Mouse (Mus musculus): ENCODE data around the gene Kdm2b. TPM values are rescaled to one million over a fixed set of nuclear protein-coding genes. Genes with fewer than 3 reads are reported as not detected.

Kdm2b gene
- polyA plus RNA-seq, 1 experiment, result 22.4 TPM

DNA sequence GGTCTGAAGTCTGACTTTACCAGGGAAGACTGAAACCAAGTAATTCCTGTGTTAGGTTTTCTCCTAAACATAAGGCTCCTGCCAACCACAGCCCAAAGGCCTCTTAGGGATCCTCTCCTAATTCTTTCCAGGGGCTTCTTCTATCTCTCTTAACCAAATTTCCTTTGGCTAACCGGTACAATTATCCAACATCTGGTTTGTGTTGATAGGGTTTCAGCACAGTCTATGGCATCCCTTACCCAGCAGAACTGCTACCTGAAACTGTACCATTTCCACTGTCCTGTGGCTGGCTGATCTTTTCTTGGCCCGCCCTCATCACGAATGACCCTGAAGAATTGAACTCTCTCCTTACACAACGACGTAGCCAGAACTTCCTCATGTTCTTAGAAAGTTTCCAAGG is 86.5 kb downstream of the Kdm2b start:
- Histone ChIP-seq H3K27ac (ENCODE audit: insufficient read depth, low read length) (no peak overlapping the region), H3K4me1 (ENCODE audit: control insufficient read depth, insufficient read depth, low read length) (peaks cover 6% of the 10 kb centered on the region), H3K4me3 (ENCODE audit: insufficient read depth, low read length) (no peak overlapping the region)
- TF ChIP-seq CTCF (IDR thresholded peaks at IDR 0.05; ENCODE audit: borderline replicate concordance, insufficient read depth, low read length) (no peak), POLR2A (IDR thresholded peaks at IDR 0.05; ENCODE audit: low read depth, low read length) (no peak)

- no peak overlapping the region for H3K4me3 ChIP-seq (ENCODE audit: insufficient read depth, low read length)
- no peak for TF ChIP-seq CTCF (IDR thresholded peaks at IDR 0.05; ENCODE audit: borderline replicate concordance, insufficient read depth, low read length)
- no peak for TF ChIP-seq POLR2A (IDR thresholded peaks at IDR 0.05; ENCODE audit: low read depth, low read length)
- H3K27ac ChIP-seq (ENCODE audit: insufficient read depth, low read length), result no peak overlapping the region
- peaks cover 6% of the 10 kb centered on the region for H3K4me1 ChIP-seq (ENCODE audit: control insufficient read depth, insufficient read depth, low read length)
These were observed 87.4 kb downstream of the Kdm2b start for GRCm38 (mm10) chr5:122902228-122902627.

DNA sequence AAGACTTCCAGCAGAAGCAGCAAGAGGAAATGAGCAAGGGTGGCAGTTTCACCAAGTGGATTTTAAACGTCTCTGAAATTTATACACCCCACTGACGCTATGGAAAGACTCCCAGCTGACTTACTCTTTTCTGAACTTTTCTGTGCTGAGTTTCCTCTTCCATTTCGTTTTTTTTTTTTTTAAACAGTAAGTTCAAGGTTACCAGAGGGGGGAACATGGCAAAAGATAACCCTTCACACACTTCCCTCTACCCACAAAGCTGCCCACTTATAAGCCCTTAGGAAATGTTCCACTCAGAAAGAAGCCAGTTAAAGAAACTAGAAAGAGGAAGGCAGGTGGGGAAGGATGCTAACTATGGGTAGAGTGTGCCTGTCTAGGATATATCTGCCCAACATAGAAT is 88.0 kb downstream of the Kdm2b start:
- TF ChIP-seq CTCF (IDR thresholded peaks at IDR 0.05; ENCODE audit: borderline replicate concordance, insufficient read depth, low read length), result no peak
- TF ChIP-seq POLR2A (IDR thresholded peaks at IDR 0.05; ENCODE audit: low read depth, low read length), result no peak
- Histone ChIP-seq H3K4me3 (ENCODE audit: insufficient read depth, low read length) (no peak overlapping the region), H3K4me1 (ENCODE audit: control insufficient read depth, insufficient read depth, low read length) (peaks cover 6% of the 10 kb centered on the region), H3K27ac (ENCODE audit: insufficient read depth, low read length) (no peak overlapping the region)

DNA sequence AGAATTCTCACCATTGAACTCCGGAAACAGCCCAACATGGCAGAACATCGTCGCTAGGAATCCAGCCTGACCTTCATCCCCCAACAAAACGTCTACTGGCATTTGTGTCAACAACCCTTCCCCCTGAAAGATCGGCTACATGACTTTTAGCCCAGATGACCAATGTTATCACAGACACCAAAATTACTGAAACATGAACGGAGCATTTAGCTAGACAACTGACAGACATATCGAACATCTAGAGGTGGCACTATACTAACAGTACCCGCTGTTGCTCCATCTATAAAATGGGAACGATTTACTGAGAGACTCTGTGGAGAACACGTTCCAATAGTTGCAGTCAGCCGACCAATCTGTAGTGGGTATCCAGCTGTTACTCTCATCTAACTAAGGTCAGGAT is 88.4 kb downstream of the Kdm2b start:
- H3K27ac ChIP-seq (ENCODE audit: insufficient read depth, low read length), result no peak overlapping the region
- no peak overlapping the region for H3K4me3 ChIP-seq (ENCODE audit: insufficient read depth, low read length)
- no peak for TF ChIP-seq POLR2A (IDR thresholded peaks at IDR 0.05; ENCODE audit: low read depth, low read length)
- TF ChIP-seq CTCF (IDR thresholded peaks at IDR 0.05; ENCODE audit: borderline replicate concordance, insufficient read depth, low read length), result no peak
- H3K4me1 ChIP-seq (ENCODE audit: control insufficient read depth, insufficient read depth, low read length), result peaks cover 6% of the 10 kb centered on the region

- TF ChIP-seq CTCF (IDR thresholded peaks at IDR 0.05; ENCODE audit: borderline replicate concordance, insufficient read depth, low read length) (no peak), POLR2A (IDR thresholded peaks at IDR 0.05; ENCODE audit: low read depth, low read length) (peak; percentile 41; the same call in 1 of the 2 replicates)
- H3K4me3 ChIP-seq (ENCODE audit: insufficient read depth, low read length), result peak overlapping the region; percentile 61
- peaks cover 6% of the 10 kb centered on the region for H3K4me1 ChIP-seq (ENCODE audit: control insufficient read depth, insufficient read depth, low read length)
- no peak overlapping the region for H3K27ac ChIP-seq (ENCODE audit: insufficient read depth, low read length)
These were observed 89.0 kb downstream of the Kdm2b start for GRCm38 (mm10) chr5:122900558-122901171.

- TF ChIP-seq POLR2A (IDR thresholded peaks at IDR 0.05; ENCODE audit: low read depth, low read length) (peak; percentile 64), CTCF (IDR thresholded peaks at IDR 0.05; ENCODE audit: borderline replicate concordance, insufficient read depth, low read length) (no peak)
- H3K4me1 ChIP-seq (ENCODE audit: control insufficient read depth, insufficient read depth, low read length), result peaks cover 6% of the 10 kb centered on the region
- peak overlapping the region; percentile 76 for H3K4me3 ChIP-seq (ENCODE audit: insufficient read depth, low read length)
- peak overlapping the region; percentile 50; the same call in 1 of the 2 replicates for H3K27ac ChIP-seq (ENCODE audit: insufficient read depth, low read length)
These were observed 89.7 kb downstream of the Kdm2b start for GRCm38 (mm10) chr5:122899777-122900557.

GRCm38 (mm10) chr5:122898963-122899776 is 90.5 kb downstream of the Kdm2b start:
- Histone ChIP-seq H3K4me1 (ENCODE audit: control insufficient read depth, insufficient read depth, low read length) (peaks cover 6% of the 10 kb centered on the region), H3K4me3 (ENCODE audit: insufficient read depth, low read length) (peak overlapping the region; percentile 76), H3K27ac (ENCODE audit: insufficient read depth, low read length) (no peak overlapping the region)
- TF ChIP-seq POLR2A (IDR thresholded peaks at IDR 0.05; ENCODE audit: low read depth, low read length) (no peak), CTCF (IDR thresholded peaks at IDR 0.05; ENCODE audit: borderline replicate concordance, insufficient read depth, low read length) (no peak)

DNA sequence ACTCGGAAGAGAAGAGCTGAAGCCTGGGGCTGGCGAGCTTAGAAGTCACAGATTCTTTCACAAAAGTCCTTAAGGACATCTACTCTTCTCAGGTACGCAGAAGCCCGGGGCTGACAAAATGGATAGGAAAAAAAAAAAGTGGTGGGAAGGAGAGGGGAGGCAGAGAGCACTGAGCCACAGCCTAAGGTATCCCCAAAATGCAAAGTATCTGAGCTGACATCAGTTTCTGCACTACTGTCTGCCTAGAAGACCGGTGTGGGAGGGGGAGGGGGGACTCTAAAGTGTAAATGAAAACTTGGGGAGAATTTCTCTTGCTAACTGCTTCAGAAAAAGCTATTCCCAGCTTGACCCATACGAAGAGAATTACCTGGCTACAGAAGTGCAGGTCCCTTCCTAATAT is 91.5 kb downstream of the Kdm2b start:
- H3K4me3 ChIP-seq (ENCODE audit: insufficient read depth, low read length), result no peak overlapping the region
- peaks cover 6% of the 10 kb centered on the region for H3K4me1 ChIP-seq (ENCODE audit: control insufficient read depth, insufficient read depth, low read length)
- no peak for TF ChIP-seq POLR2A (IDR thresholded peaks at IDR 0.05; ENCODE audit: low read depth, low read length)
- no peak for TF ChIP-seq CTCF (IDR thresholded peaks at IDR 0.05; ENCODE audit: borderline replicate concordance, insufficient read depth, low read length)
- H3K27ac ChIP-seq (ENCODE audit: insufficient read depth, low read length), result no peak overlapping the region

DNA sequence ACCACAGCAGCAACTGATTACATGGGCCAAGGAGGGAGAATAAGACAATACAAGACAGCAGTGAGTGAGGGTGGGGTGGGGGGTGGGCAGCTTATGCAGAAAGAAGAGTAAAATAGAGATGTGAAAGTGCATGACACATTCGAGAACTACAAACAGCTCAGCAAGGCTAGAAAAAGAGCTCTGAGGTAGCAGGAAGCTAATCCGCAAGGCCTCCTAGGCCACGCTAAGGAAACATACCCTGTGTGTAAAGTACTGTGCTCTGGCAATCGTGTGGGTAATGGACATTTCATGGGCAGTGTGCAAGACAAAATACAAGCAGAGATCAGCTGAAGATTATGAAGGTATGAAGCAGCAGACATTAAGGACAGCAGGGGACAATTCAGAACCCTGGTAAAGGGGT is 94.8 kb downstream of the Kdm2b start:
- H3K27ac ChIP-seq (ENCODE audit: insufficient read depth, low read length), result no peak overlapping the region
- TF ChIP-seq CTCF (IDR thresholded peaks at IDR 0.05; ENCODE audit: borderline replicate concordance, insufficient read depth, low read length) (no peak), POLR2A (IDR thresholded peaks at IDR 0.05; ENCODE audit: low read depth, low read length) (no peak)
- H3K4me3 ChIP-seq (ENCODE audit: insufficient read depth, low read length), result no peak overlapping the region
- peaks cover 6% of the 10 kb centered on the region for H3K4me1 ChIP-seq (ENCODE audit: control insufficient read depth, insufficient read depth, low read length)
